Mouse (Mus musculus) brain, embryonic 14.5 days (tissue): ENCODE measurements around the gene Elobl.

Source experiments
- CTCF ChIP-seq: fragments of 200-500 bp; IDR thresholded peaks from 2 replicates; pipeline ENCODE4 v1.5.1; 2012; ENCODE audit warnings: inconsistent platforms, mild to moderate bottlenecking, moderate library complexity, borderline replicate concordance; ENCODE audit not compliant: insufficient read depth, insufficient read length; ENCODE audit errors: extremely low read depth
- POLR2A ChIP-seq: fragments of 200-500 bp; IDR thresholded peaks from 2 replicates; pipeline ENCODE4 v1.6.1; 2012; ENCODE audit warnings: mild to moderate bottlenecking, inconsistent platforms, borderline replicate concordance; ENCODE audit not compliant: poor library complexity, insufficient read depth, insufficient read length, severe bottlenecking; ENCODE audit errors: extremely low read depth

- TF ChIP-seq POLR2A (no peak), CTCF (no peak)
These were observed 7.9 kb downstream of the Elobl start for GRCm38 (mm10) chr11:88958851-88959250.
